Mouse (Mus musculus) myocyte (in vitro differentiated cells): ENCODE results near the gene Mynn. TPM values are rescaled to one million over a fixed set of nuclear protein-coding genes. Genes with fewer than 3 reads are reported as not detected.

Experiments
- H3K27me3 ChIP-seq: one replicate; pipeline ENCODE4 v1.6.1; 2011; ENCODE audit not compliant: control insufficient read depth, insufficient read depth, insufficient read length
- H3K36me3 ChIP-seq: one replicate; pipeline ENCODE4 v1.6.1; 2011; ENCODE audit not compliant: control insufficient read depth, insufficient read depth
- H3K4me2 ChIP-seq: one replicate; pipeline ENCODE4 v1.6.1; 2011; ENCODE audit warnings: low read depth, control low read depth
- H3K4me3 ChIP-seq: one replicate; pipeline ENCODE4 v1.5.1; 2011; ENCODE audit warnings: mild to moderate bottlenecking, control low read depth, moderate library complexity
- H3K79me2 ChIP-seq: one replicate; pipeline ENCODE4 v1.6.1; 2011; ENCODE audit not compliant: control insufficient read depth, insufficient read depth
- H3ac ChIP-seq: one replicate; pipeline ENCODE4 v1.6.1; 2011; ENCODE audit not compliant: control insufficient read depth, insufficient read length
- CEBPB ChIP-seq: IDR thresholded peaks from 2 replicates; pipeline ENCODE4 v1.6.1; 2011; ENCODE audit warnings: mild to moderate bottlenecking, moderate library complexity; ENCODE audit not compliant: poor library complexity, insufficient read depth, severe bottlenecking
- E2F4 ChIP-seq: IDR thresholded peaks from one replicate; pipeline ENCODE4 v1.6.1; 2011; ENCODE audit warnings: mild to moderate bottlenecking, control low read depth, moderate library complexity; ENCODE audit not compliant: insufficient read depth
- MAX ChIP-seq: IDR thresholded peaks from one replicate; pipeline ENCODE4 v1.6.1; 2011; ENCODE audit warnings: low read depth, mild to moderate bottlenecking, control low read depth
- MYOD1 ChIP-seq, 3 experiments: IDR thresholded peaks; one replicate each; pipeline ENCODE4 v1.6.1; 2011; ENCODE audit warnings: control low read depth in 2 of 3, low read depth in 2 of 3, mild to moderate bottlenecking in 2 of 3, moderate library complexity in 1 of 3; ENCODE audit not compliant: insufficient read length in 2 of 3, control insufficient read depth in 1 of 3
- MYOG ChIP-seq, 3 experiments: IDR thresholded peaks; one replicate each; pipeline ENCODE4 v1.6.1; 2011; ENCODE audit warnings: control low read depth in 2 of 3, low read depth in 2 of 3, mild to moderate bottlenecking in 2 of 3; ENCODE audit not compliant: insufficient read length in 2 of 3, control insufficient read depth in 1 of 3, insufficient read depth in 1 of 3
- POLR2A ChIP-seq: IDR thresholded peaks from one replicate; pipeline ENCODE4 v1.6.1; 2011; ENCODE audit warnings: low read depth, mild to moderate bottlenecking, control low read depth, moderate library complexity; ENCODE audit not compliant: insufficient read length
- POLR2AphosphoS2 ChIP-seq: IDR thresholded peaks from one replicate; pipeline ENCODE4 v1.6.1; 2011; ENCODE audit warnings: low read depth, control low read depth; ENCODE audit not compliant: insufficient read length
- REST ChIP-seq: IDR thresholded peaks from one replicate; pipeline ENCODE4 v1.6.1; 2011; ENCODE audit warnings: mild to moderate bottlenecking, control low read depth, moderate library complexity; ENCODE audit not compliant: insufficient read depth, insufficient read length
- SRF ChIP-seq: IDR thresholded peaks from one replicate; pipeline ENCODE4 v1.6.1; 2011; ENCODE audit warnings: low read depth; ENCODE audit not compliant: control insufficient read depth, insufficient read length
- TCF12 ChIP-seq: IDR thresholded peaks from one replicate; pipeline ENCODE4 v1.6.1; 2011; ENCODE audit warnings: mild to moderate bottlenecking, control low read depth; ENCODE audit not compliant: poor library complexity, insufficient read depth, severe bottlenecking
- TCF3 ChIP-seq: IDR thresholded peaks from one replicate; pipeline ENCODE4 v1.6.1; 2011; ENCODE audit warnings: low read depth, control low read depth; ENCODE audit not compliant: insufficient read length
- USF1 ChIP-seq: IDR thresholded peaks from one replicate; pipeline ENCODE4 v1.6.1; 2011; ENCODE audit warnings: low read depth, mild to moderate bottlenecking, control low read depth, moderate library complexity
- polyA plus RNA-seq: library from polyadenylated mRNA; unstranded; fragments of >200 nt; fragmentation: generic; extraction: Trizol; gene quantifications from one replicate; pipeline ENCODE4 v1.2.1, GENCODE M21; 2012; ENCODE audit warnings: missing spikeins

The Mynn gene
- polyA plus RNA-seq, 1 experiment = 4.7 TPM

GRCm38 (mm10) chr3:30599711-30600545 lies 1.9 kb upstream of the Mynn start, which contains the start of gene Actrt3:
Gene Actrt3 (minus strand): TSS chr3:30599939.
- peaks cover 11% of the 10 kb centered on the region for H3K79me2 ChIP-seq
- H3K4me2 ChIP-seq = peak within 1 kb of the TSS; percentile 79
- no peak within 1 kb of the TSS for H3ac ChIP-seq
- no peaks in the 10 kb centered on the region for H3K27me3 ChIP-seq
- peak within 1 kb of the TSS; percentile 71 for H3K4me3 ChIP-seq
- no peaks in the 10 kb centered on the region for H3K36me3 ChIP-seq
- TF ChIP-seq SRF (no peak), MYOD1 (IDR thresholded peaks at IDR 0.05; ENCODE audit: control insufficient read depth in 1 of 3, insufficient read length in 2 of 3, low read depth in 2 of 3) (peak in 1 of 3 experiments; percentile 13)

- TF ChIP-seq SRF = no peak
- no peak for TF ChIP-seq MYOD1 (IDR thresholded peaks at IDR 0.05; ENCODE audit: control insufficient read depth in 1 of 3, insufficient read length in 2 of 3, low read depth in 2 of 3)
Measured at GRCm38 (mm10) chr3:30600717-30601116, 1.1 kb upstream of the Mynn start.

GRCm38 (mm10) chr3:30601175-30601574 lies 690 bp upstream of the Mynn start:
- H3K79me2 ChIP-seq = peaks cover 11% of the 10 kb centered on the region
- peaks cover 10% of the 10 kb centered on the region for H3K36me3 ChIP-seq
- H3K27me3 ChIP-seq = no peaks in the 10 kb centered on the region
- H3ac ChIP-seq = no peak overlapping the region
- H3K4me2 ChIP-seq = peak overlapping the region; percentile 79
- peak overlapping the region; percentile 71 for H3K4me3 ChIP-seq
- TF ChIP-seq USF1 = no peak
- TF ChIP-seq E2F4 = peak; percentile 12
- peak in 1 of 3 experiments; percentile 17 for TF ChIP-seq MYOD1 (IDR thresholded peaks at IDR 0.05; ENCODE audit: control insufficient read depth in 1 of 3, insufficient read length in 2 of 3, low read depth in 2 of 3)

More at GRCm38 (mm10) chr3:30600717-30601116, 1.1 kb upstream of the Mynn start:
- H3K36me3 ChIP-seq = peaks cover 5% of the 10 kb centered on the region
- H3ac ChIP-seq = no peak overlapping the region
- H3K79me2 ChIP-seq = peaks cover 11% of the 10 kb centered on the region
- H3K4me3 ChIP-seq = peak overlapping the region; percentile 71
- H3K27me3 ChIP-seq = no peaks in the 10 kb centered on the region
- H3K4me2 ChIP-seq = peak overlapping the region; percentile 79

GRCm38 (mm10) chr3:30601610-30602064 lies 228 bp upstream of the Mynn start:
- Histone ChIP-seq H3K4me2 (peak overlapping the region; percentile 79), H3K36me3 (peaks cover 14% of the 10 kb centered on the region), H3K4me3 (peak overlapping the region; percentile 71), H3K79me2 (peaks cover 11% of the 10 kb centered on the region), H3K27me3 (no peaks in the 10 kb centered on the region), H3ac (peak overlapping the region; percentile 42)
- TF ChIP-seq TCF3 (no peak), CEBPB (no peak)

- peaks cover 19% of the 10 kb centered on the region for H3K79me2 ChIP-seq
- TF ChIP-seq USF1 (no peak), MYOG (IDR thresholded peaks at IDR 0.05; ENCODE audit: control insufficient read depth in 1 of 3, insufficient read depth in 1 of 3, insufficient read length in 2 of 3, low read depth in 2 of 3) (peak in 1 of 3 experiments; percentile 4), POLR2A (peak; percentile 8), E2F4 (no peak), POLR2AphosphoS2 (no peak), MAX (no peak)
- H3K27me3 ChIP-seq = no peaks in the 10 kb centered on the region
- H3K4me2 ChIP-seq = peak overlapping the region; percentile 86
- H3K4me3 ChIP-seq = peak overlapping the region; percentile 71
- peaks cover 25% of the 10 kb centered on the region for H3K36me3 ChIP-seq
- H3ac ChIP-seq = peak overlapping the region; percentile 42
Measured at GRCm38 (mm10) chr3:30602740-30603098, 854 bp downstream of the Mynn start.

- H3K4me3 ChIP-seq = peak overlapping the region; percentile 71
- H3ac ChIP-seq = peak overlapping the region; percentile 42
- peaks cover 19% of the 10 kb centered on the region for H3K79me2 ChIP-seq
- TF ChIP-seq MAX = no peak
- TF ChIP-seq MYOD1 (IDR thresholded peaks at IDR 0.05; ENCODE audit: control insufficient read depth in 1 of 3, insufficient read length in 2 of 3, low read depth in 2 of 3) = no peak
- TF ChIP-seq MYOG (IDR thresholded peaks at IDR 0.05; ENCODE audit: control insufficient read depth in 1 of 3, insufficient read depth in 1 of 3, insufficient read length in 2 of 3, low read depth in 2 of 3) = no peak
- no peak for TF ChIP-seq TCF12
- no peak for TF ChIP-seq SRF
- TF ChIP-seq TCF3 = no peak
- no peak for TF ChIP-seq POLR2A
- TF ChIP-seq CEBPB = no peak
- TF ChIP-seq USF1 = no peak
- TF ChIP-seq POLR2AphosphoS2 = no peak
- TF ChIP-seq E2F4 = no peak
- no peak for TF ChIP-seq REST
- H3K4me2 ChIP-seq = peak overlapping the region; percentile 86
- H3K27me3 ChIP-seq = no peaks in the 10 kb centered on the region
- peaks cover 30% of the 10 kb centered on the region for H3K36me3 ChIP-seq
Measured at GRCm38 (mm10) chr3:30603256-30603655, 1.4 kb downstream of the Mynn start.
